Mouse (Mus musculus) heart, embryonic 16.5 days (tissue): Measurements from ENCODE around the gene Epha4. TPM values are rescaled to one million over a fixed set of nuclear protein-coding genes. Genes with fewer than 3 reads are reported as not detected.

ENCODE experiments used
- ATAC-seq: fragments of 200-750 bp; cut with Nextera tagmentation; replicated peaks from 2 replicates; pipeline ENCODE4 v1.8.0; 2017; ENCODE audit warnings: moderate number of reproducible peaks; ENCODE audit not compliant: insufficient read depth, low FRiP score; ENCODE audit errors: extremely low read depth
- H3K27ac ChIP-seq: fragments of 300-500 bp; sonication (generic); 2 replicates; pipeline ENCODE4 v1.5.1; 2014; ENCODE audit warnings: mild to moderate bottlenecking, low read length, control low read depth, moderate library complexity
- H3K27me3 ChIP-seq: fragments of 300-500 bp; sonication (generic); 2 replicates; pipeline ENCODE4 v1.6.1; 2014; ENCODE audit warnings: low read length, mixed read lengths; ENCODE audit not compliant: control insufficient read depth, insufficient read depth
- H3K36me3 ChIP-seq: fragments of 300-500 bp; sonication (generic); 2 replicates; pipeline ENCODE4 v1.6.1; 2014; ENCODE audit not compliant: control insufficient read depth, insufficient read depth
- H3K4me1 ChIP-seq: fragments of 300-500 bp; sonication (generic); 2 replicates; pipeline ENCODE4 v1.6.1; 2014; ENCODE audit warnings: low read length, mixed read lengths; ENCODE audit not compliant: control insufficient read depth, insufficient read depth
- H3K4me2 ChIP-seq: fragments of 300-500 bp; sonication (generic); 2 replicates; pipeline ENCODE4 v1.6.1; 2014; ENCODE audit warnings: low read depth, mild to moderate bottlenecking, control low read depth, low read length
- H3K4me3 ChIP-seq: fragments of 300-500 bp; sonication (generic); 2 replicates; pipeline ENCODE4 v1.5.1; 2014; ENCODE audit warnings: mild to moderate bottlenecking, control low read depth, low read length
- H3K9ac ChIP-seq: fragments of 300-500 bp; sonication (generic); 2 replicates; pipeline ENCODE4 v1.6.1; 2014; ENCODE audit warnings: low read length, control low read depth
- H3K9me3 ChIP-seq: fragments of 300-500 bp; sonication (generic); replicated peaks from 2 replicates; pipeline ENCODE4 v1.6.1; 2016; ENCODE audit warnings: low read length; ENCODE audit not compliant: control insufficient read depth
- WGBS: fragments of 180-500 bp; shearing (Covaris S2); extraction: QIAGEN DNeasy Blood & Tissue Kit; methylation state at CpG from one replicate; pipeline ENCODE4 v1.1.7; 2014; 5-methylcytosine and 5-hydroxymethylcytosine counted together
- polyA plus RNA-seq: library from polyadenylated mRNA; unstranded; fragments of >200 nt; fragmentation: Nextera tagmentation; extraction: Ambion mirVana; gene quantifications from 2 replicates; pipeline ENCODE4 v1.2.1, GENCODE M21; 2015

Epha4 gene
- polyA plus RNA-seq, 1 experiment from 2014 or later: 9.1 TPM

DNA sequence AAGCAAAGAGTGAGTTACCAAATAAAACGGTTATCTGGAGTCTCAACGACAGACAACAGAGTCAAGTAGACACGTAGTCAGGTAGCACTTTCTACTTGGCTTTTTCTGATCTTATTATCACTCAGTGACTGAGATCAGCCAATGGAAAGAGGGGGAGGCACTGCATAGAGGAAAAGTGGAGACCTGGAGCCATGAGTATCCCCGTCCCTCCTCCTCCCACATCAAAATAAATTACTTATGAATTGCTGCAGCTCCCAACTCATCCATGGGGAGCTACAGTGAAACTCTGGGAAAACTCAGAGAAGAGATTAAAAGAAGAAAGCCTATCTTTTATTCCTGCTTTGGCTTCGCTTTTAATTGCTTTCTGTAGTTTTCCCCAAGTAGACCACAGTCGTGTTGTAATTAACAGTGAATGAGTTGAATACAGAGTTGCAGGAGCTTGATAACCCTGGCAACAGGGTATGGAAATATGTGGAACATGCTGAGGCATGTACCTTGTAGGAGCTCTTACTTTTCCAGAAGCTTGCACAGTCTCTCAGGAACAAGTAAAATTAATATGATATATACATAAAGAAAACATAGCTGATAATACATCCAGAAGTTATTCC lies 17.8 kb upstream of the Epha4 start:
- Histone ChIP-seq H3K9me3 (no peaks in the 10 kb centered on the region), H3K27me3 (no peaks in the 10 kb centered on the region), H3K9ac (no peak overlapping the region), H3K27ac (no peak overlapping the region), H3K4me2 (no peak overlapping the region), H3K4me3 (no peak overlapping the region), H3K36me3 (no peaks in the 10 kb centered on the region), H3K4me1 (no peaks in the 10 kb centered on the region)
- ATAC-seq: no peak
- 41% methylated on average over 6 of the region's 6 CpGs for WGBS

DNA sequence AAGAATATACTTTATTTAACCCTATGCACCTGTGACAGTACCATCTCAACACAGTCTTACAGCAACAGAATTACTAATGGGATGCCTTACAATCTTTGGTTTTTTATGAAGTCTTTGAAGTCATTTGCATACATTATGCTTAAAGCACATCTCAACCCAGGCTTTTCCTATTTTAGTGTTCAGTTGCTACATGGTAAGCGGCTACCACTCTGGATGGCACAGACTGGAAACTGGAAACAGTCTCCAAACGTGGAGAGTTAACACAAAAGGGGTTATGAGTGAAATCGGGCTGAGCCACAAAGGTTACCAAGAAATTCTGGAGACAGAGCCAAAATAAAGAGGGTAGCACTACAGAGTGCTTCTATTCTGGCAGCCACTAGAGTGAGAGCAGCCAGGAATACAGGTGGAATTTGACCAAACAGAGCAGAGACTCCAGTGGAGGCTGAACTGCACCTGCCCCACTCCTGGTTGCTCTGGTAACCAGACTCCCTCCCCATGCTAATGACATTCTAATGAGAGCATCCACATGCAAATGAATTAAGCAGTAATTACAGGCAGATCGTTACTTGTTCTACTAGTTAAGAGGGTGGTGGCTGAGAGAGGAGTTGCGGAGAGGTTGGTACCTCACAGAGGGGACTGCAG lies 17.2 kb upstream of the Epha4 start:
- H3K9me3 ChIP-seq: no peaks in the 10 kb centered on the region
- H3K4me3 ChIP-seq: no peak overlapping the region
- H3K27me3 ChIP-seq: no peaks in the 10 kb centered on the region
- no peak overlapping the region for H3K4me2 ChIP-seq
- 55% methylated on average over 5 of the region's 5 CpGs for WGBS
- H3K9ac ChIP-seq: no peak overlapping the region
- no peak overlapping the region for H3K27ac ChIP-seq
- ATAC-seq: no peak
- H3K4me1 ChIP-seq: no peaks in the 10 kb centered on the region
- H3K36me3 ChIP-seq: no peaks in the 10 kb centered on the region

DNA sequence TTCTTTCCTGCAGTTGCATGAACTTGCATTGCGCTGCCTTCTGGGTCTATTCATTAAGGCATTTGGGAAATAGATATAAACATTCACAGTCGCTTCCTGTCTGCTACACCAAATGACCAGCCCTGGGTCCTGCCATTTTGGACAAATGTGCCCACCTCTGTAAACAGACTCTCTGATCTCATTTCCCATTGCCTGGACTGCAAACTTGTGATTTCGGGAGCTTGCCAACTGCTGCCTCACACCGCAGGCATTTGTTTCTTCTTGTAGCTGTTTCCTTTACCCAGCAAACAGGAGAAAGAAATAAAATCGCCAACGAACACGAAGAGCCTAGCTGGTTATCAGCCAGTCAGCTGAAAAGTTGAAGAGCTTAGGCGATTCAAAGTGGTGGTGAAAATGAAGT lies 10.2 kb upstream of the Epha4 start:
- Histone ChIP-seq H3K36me3 (no peaks in the 10 kb centered on the region), H3K4me2 (no peak overlapping the region), H3K27me3 (no peaks in the 10 kb centered on the region), H3K9me3 (no peaks in the 10 kb centered on the region), H3K4me3 (no peak overlapping the region), H3K27ac (no peak overlapping the region), H3K9ac (no peak overlapping the region), H3K4me1 (no peaks in the 10 kb centered on the region)
- no peak for ATAC-seq
- 46% methylated on average over 8 of the region's 8 CpGs for WGBS

DNA sequence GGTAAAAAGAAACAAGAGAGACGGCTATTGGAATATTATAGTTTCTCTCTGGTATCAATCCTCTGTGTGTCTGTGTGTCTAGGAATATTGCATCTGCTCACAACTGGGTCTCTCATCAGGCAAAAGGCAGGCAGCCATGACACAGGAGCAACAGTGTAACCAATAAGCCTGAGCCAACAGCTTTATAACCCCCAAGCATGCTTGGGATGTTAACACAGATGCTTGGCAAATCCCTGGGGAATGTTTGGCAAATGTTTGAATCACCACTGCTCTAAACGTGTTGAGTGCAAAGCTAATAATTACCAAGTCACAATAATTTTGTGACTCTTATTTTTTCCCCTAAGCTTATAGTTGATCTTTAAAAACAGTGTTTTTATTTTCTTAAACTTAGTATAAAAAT lies 8.5 kb upstream of the Epha4 start:
- no peak for ATAC-seq
- H3K4me2 ChIP-seq: no peak overlapping the region
- no peak overlapping the region for H3K9ac ChIP-seq
- no peaks in the 10 kb centered on the region for H3K9me3 ChIP-seq
- H3K27ac ChIP-seq: no peak overlapping the region
- no peak overlapping the region for H3K4me3 ChIP-seq
- 64% methylated on average over 2 of the region's 2 CpGs for WGBS
- H3K36me3 ChIP-seq: no peaks in the 10 kb centered on the region
- no peaks in the 10 kb centered on the region for H3K27me3 ChIP-seq
- no peaks in the 10 kb centered on the region for H3K4me1 ChIP-seq

- no peaks in the 10 kb centered on the region for H3K4me1 ChIP-seq
- ATAC-seq: no peak
- peaks cover 6% of the 10 kb centered on the region; the same call in 1 of the 2 replicates for H3K27me3 ChIP-seq
- no peaks in the 10 kb centered on the region for H3K9me3 ChIP-seq
- H3K4me3 ChIP-seq: no peak overlapping the region
- no peak overlapping the region for H3K9ac ChIP-seq
- WGBS: 39% methylated on average over 16 of the region's 17 CpGs
- H3K36me3 ChIP-seq: no peaks in the 10 kb centered on the region
- no peak overlapping the region for H3K27ac ChIP-seq
- H3K4me2 ChIP-seq: no peak overlapping the region
Observed at GRCm38 (mm10) chr1:77521640-77522539, 7.0 kb upstream of the Epha4 start.

DNA sequence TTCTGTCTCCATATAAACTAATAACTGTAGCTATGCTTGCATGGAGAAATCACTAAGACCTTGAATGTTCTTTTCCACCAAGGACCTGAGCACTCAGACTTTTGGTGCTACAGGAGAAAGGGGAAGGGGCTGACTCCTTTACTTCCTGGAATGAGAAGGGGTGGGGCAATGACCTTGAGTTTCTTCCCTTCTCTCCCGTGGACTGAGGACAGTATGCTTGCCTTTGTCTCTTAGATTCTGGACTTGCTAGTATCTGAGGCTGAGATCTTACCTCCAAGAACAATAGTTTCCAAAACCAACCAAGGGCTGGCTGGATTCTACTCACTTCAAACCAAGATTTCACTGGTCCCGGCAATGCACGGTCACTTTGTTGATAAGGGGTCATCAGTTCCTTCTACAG lies 3.8 kb upstream of the Epha4 start:
- WGBS: 52% methylated on average over 3 of the region's 3 CpGs
- ATAC-seq: no peak
- Histone ChIP-seq H3K9ac (no peak overlapping the region), H3K36me3 (no peaks in the 10 kb centered on the region), H3K4me2 (no peak overlapping the region), H3K27me3 (peaks cover 6% of the 10 kb centered on the region), H3K4me3 (no peak overlapping the region), H3K27ac (no peak overlapping the region), H3K4me1 (0 out of 2 replicates have a peak, but pooled peaks cover 3% of the 10 kb centered on the region), H3K9me3 (no peaks in the 10 kb centered on the region)

- Histone ChIP-seq H3K27ac (no peak overlapping the region), H3K4me2 (peak overlapping the region; percentile 96), H3K27me3 (peaks cover 6% of the 10 kb centered on the region), H3K9ac (peak overlapping the region; percentile 70), H3K4me3 (peak overlapping the region; percentile 79), H3K4me1 (peaks cover 8% of the 10 kb centered on the region), H3K9me3 (no peaks in the 10 kb centered on the region), H3K36me3 (no peaks in the 10 kb centered on the region)
- 2% methylated on average over 36 of the region's 36 CpGs for WGBS
- no peak; the same call in 1 of the 2 replicates for ATAC-seq
Observed at GRCm38 (mm10) chr1:77516203-77516991, 1.5 kb upstream of the Epha4 start.

GRCm38 (mm10) chr1:77515651-77515981 lies 728 bp upstream of the Epha4 start:
- Histone ChIP-seq H3K4me1 (peaks cover 8% of the 10 kb centered on the region), H3K9ac (peak overlapping the region; percentile 70), H3K27me3 (peaks cover 6% of the 10 kb centered on the region), H3K4me2 (peak overlapping the region; percentile 96), H3K9me3 (no peaks in the 10 kb centered on the region), H3K4me3 (peak overlapping the region; percentile 79), H3K27ac (peak overlapping the region; percentile 41; the same call in 1 of the 2 replicates), H3K36me3 (no peaks in the 10 kb centered on the region)
- WGBS: under 1% methylated on average over 12 of the region's 12 CpGs
- ATAC-seq: no peak
